Mouse (Mus musculus) kidney, embryonic 16.5 days (tissue): ENCODE measurements around the gene Gm37240. TPM values are rescaled to one million over a fixed set of nuclear protein-coding genes. Genes with fewer than 3 reads are reported as not detected.

Experiments used
- ATAC-seq: fragments of 200-750 bp; cut with Nextera tagmentation; 2 replicates; pipeline ENCODE4 v1.8.0; 2017; ENCODE audit warnings: moderate TSS enrichment; ENCODE audit not compliant: low FRiP score, low TSS enrichment
- H3K27ac ChIP-seq: fragments of 300-500 bp; sonication (generic); 2 replicates; pipeline ENCODE4 v1.5.1; 2014; ENCODE audit warnings: low read length
- H3K27me3 ChIP-seq: fragments of 300-500 bp; sonication (generic); 2 replicates; pipeline ENCODE4 v1.6.1; 2014; ENCODE audit warnings: low read length, control low read depth, mixed read lengths; ENCODE audit not compliant: insufficient read depth
- H3K36me3 ChIP-seq: fragments of 300-500 bp; sonication (generic); 2 replicates; pipeline ENCODE4 v1.6.1; 2014; ENCODE audit warnings: low read length, control low read depth, mixed read lengths; ENCODE audit not compliant: insufficient read depth
- H3K4me1 ChIP-seq: fragments of 300-500 bp; sonication (generic); 2 replicates; pipeline ENCODE4 v1.6.1; 2014; ENCODE audit warnings: low read length, control low read depth, mixed read lengths; ENCODE audit not compliant: insufficient read depth
- H3K4me2 ChIP-seq: fragments of 300-500 bp; sonication (generic); replicated peaks from 2 replicates; pipeline ENCODE4 v1.6.1; 2014; ENCODE audit warnings: low read depth, low read length
- H3K4me3 ChIP-seq: fragments of 300-500 bp; sonication (generic); 2 replicates; pipeline ENCODE4 v1.5.1; 2014; ENCODE audit warnings: mild to moderate bottlenecking, low read length
- H3K9ac ChIP-seq: fragments of 300-500 bp; sonication (generic); replicated peaks from 2 replicates; pipeline ENCODE4 v1.6.1; 2014; ENCODE audit warnings: low read length
- H3K9me3 ChIP-seq: fragments of 300-500 bp; sonication (generic); 2 replicates; pipeline ENCODE4 v1.6.1; 2016; ENCODE audit warnings: low read length, control low read depth
- WGBS: fragments of 180-500 bp; shearing (Covaris S2); extraction: QIAGEN DNeasy Blood & Tissue Kit; methylation state at CpG from one replicate; pipeline ENCODE4 v1.1.7; 2014; 5-methylcytosine and 5-hydroxymethylcytosine counted together
- polyA plus RNA-seq: library from polyadenylated mRNA; unstranded; fragments of >200 nt; fragmentation: Nextera tagmentation; extraction: Ambion mirVana; gene quantifications from 2 replicates; pipeline ENCODE4 v1.2.1, GENCODE M21; 2015

The Gm37240 gene
- polyA plus RNA-seq, 1 experiment from 2014 or later: 8.7 TPM

DNA sequence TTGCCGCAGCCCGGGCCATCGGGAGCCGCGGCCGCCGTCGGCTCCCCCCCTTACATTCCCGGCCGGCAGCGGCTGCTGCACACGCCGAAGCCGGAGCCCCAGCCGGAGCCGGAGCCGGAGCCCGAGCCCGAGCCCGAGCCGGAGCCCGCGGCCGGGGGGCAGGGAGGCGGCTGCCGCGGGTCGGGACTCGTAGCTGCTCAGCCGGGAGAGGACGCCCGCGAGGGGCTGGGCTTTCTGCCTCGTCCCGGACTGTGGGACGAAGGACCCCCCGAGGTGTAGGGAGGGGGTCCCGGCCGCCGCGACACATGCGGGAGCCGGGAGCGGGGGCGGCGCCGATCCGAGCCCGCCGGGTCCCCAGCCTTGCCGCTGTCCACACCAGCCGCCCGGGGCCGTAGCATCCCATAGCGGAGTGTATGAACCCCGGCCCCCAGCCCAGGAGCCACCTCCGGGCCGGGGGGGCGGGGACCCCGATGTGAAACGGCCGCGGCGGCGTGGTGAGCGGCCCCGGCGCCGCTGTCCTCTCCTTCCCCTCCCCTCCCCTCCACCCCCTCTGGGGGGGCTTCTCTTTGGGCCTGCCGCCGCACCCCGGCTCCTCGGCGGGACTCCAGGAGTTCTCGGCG lies 1072.4 kb downstream of the Gm37240 start, which contains the start of gene Fbxw7:
Fbxw7 (plus strand) TSS at position 507 of the 620 bp plus-strand sequence.
- peaks cover 14% of the 10 kb centered on the region for H3K4me1 ChIP-seq
- peak within 1 kb of the TSS; percentile 98 for H3K4me3 ChIP-seq
- no peaks in the 10 kb centered on the region for H3K36me3 ChIP-seq
- WGBS: 1% methylated on average over 57 of the region's 76 CpGs
- H3K27ac ChIP-seq: peak within 1 kb of the TSS; percentile 93
- peak; percentile 69 for ATAC-seq
- peak within 1 kb of the TSS; percentile 86 for H3K4me2 ChIP-seq
- no peaks in the 10 kb centered on the region for H3K27me3 ChIP-seq
- H3K9me3 ChIP-seq: no peaks in the 10 kb centered on the region
- H3K9ac ChIP-seq: peak within 1 kb of the TSS; percentile 83

GRCm38 (mm10) chr3:84814157-84814761 lies 1073.1 kb downstream of the Gm37240 start:
- Histone ChIP-seq H3K36me3 (no peaks in the 10 kb centered on the region), H3K4me2 (peak overlapping the region; percentile 86), H3K4me1 (peaks cover 14% of the 10 kb centered on the region), H3K27ac (peak overlapping the region; percentile 93), H3K9me3 (no peaks in the 10 kb centered on the region), H3K27me3 (no peaks in the 10 kb centered on the region), H3K9ac (peak overlapping the region; percentile 83), H3K4me3 (peak overlapping the region; percentile 98)
- under 1% methylated on average over 58 of the region's 60 CpGs for WGBS
- peak; percentile 97 for ATAC-seq

- peak overlapping the region; percentile 73 for H3K4me2 ChIP-seq
- peaks cover 14% of the 10 kb centered on the region for H3K4me1 ChIP-seq
- ATAC-seq: peak; percentile 33
- peak overlapping the region; percentile 93 for H3K27ac ChIP-seq
- WGBS: under 1% methylated on average over 29 of the region's 29 CpGs
- H3K9ac ChIP-seq: peak overlapping the region; percentile 83
- peak overlapping the region; percentile 98 for H3K4me3 ChIP-seq
- H3K36me3 ChIP-seq: no peaks in the 10 kb centered on the region
- H3K27me3 ChIP-seq: no peaks in the 10 kb centered on the region
- no peaks in the 10 kb centered on the region for H3K9me3 ChIP-seq
Observed at GRCm38 (mm10) chr3:84813436-84814156, 1073.7 kb downstream of the Gm37240 start.

DNA sequence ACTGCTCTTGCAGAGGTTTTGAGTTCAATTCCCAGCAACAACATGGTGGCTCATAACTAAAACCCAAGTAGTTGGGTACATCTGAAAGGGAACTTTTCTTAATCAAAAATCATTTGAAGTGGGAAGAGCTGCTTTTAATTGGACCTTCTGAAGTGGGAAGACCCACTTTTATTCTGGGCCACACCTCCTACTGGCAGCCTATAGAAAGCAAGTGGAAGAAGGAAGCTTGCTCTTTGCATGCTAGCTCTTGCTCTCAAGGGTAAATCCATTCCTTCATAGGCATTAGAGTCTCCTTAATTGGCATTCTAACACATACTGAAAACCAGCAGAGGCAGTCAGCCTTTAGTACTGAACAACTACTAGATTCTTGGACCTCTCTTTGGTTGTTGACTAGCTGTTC lies 1076.5 kb downstream of the Gm37240 start:
- no peaks in the 10 kb centered on the region for H3K27me3 ChIP-seq
- no peak overlapping the region for H3K4me3 ChIP-seq
- no peak overlapping the region for H3K4me2 ChIP-seq
- no peak for ATAC-seq
- H3K9me3 ChIP-seq: no peaks in the 10 kb centered on the region
- peaks cover 7% of the 10 kb centered on the region for H3K4me1 ChIP-seq
- no peak overlapping the region for H3K9ac ChIP-seq
- no peaks in the 10 kb centered on the region for H3K36me3 ChIP-seq
- H3K27ac ChIP-seq: no peak overlapping the region

GRCm38 (mm10) chr3:84808906-84809305 lies 1078.4 kb downstream of the Gm37240 start:
- Histone ChIP-seq H3K4me2 (no peak overlapping the region), H3K36me3 (no peaks in the 10 kb centered on the region), H3K9me3 (no peaks in the 10 kb centered on the region), H3K27me3 (no peaks in the 10 kb centered on the region), H3K4me3 (no peak overlapping the region), H3K4me1 (peaks cover 5% of the 10 kb centered on the region), H3K9ac (no peak overlapping the region), H3K27ac (no peak overlapping the region)
- ATAC-seq: no peak

- ATAC-seq: no peak
Observed at GRCm38 (mm10) chr3:84807826-84808225, 1079.5 kb downstream of the Gm37240 start.

GRCm38 (mm10) chr3:84806206-84806605 lies 1081.1 kb downstream of the Gm37240 start:
- Histone ChIP-seq H3K27me3 (no peaks in the 10 kb centered on the region), H3K36me3 (no peaks in the 10 kb centered on the region), H3K9ac (no peak overlapping the region), H3K9me3 (no peaks in the 10 kb centered on the region), H3K27ac (no peak overlapping the region), H3K4me2 (no peak overlapping the region), H3K4me3 (no peak overlapping the region), H3K4me1 (no peaks in the 10 kb centered on the region)
- 67% methylated on average over 2 of the region's 2 CpGs for WGBS
- ATAC-seq: no peak

More at GRCm38 (mm10) chr3:84807826-84808225, 1079.5 kb downstream of the Gm37240 start:
- H3K4me1 ChIP-seq: peaks cover under 1% of the 10 kb centered on the region; the same call in 1 of the 2 replicates
- H3K4me2 ChIP-seq: no peak overlapping the region
- no peaks in the 10 kb centered on the region for H3K36me3 ChIP-seq
- WGBS: 67% methylated on average over 3 of the region's 3 CpGs
- no peaks in the 10 kb centered on the region for H3K9me3 ChIP-seq
- H3K9ac ChIP-seq: no peak overlapping the region
- no peaks in the 10 kb centered on the region for H3K27me3 ChIP-seq
- no peak overlapping the region for H3K27ac ChIP-seq
- no peak overlapping the region for H3K4me3 ChIP-seq

- no peak overlapping the region for H3K4me2 ChIP-seq
- no peaks in the 10 kb centered on the region for H3K36me3 ChIP-seq
- no peak overlapping the region for H3K4me3 ChIP-seq
- 59% methylated on average over 9 of the region's 9 CpGs for WGBS
- H3K27me3 ChIP-seq: no peaks in the 10 kb centered on the region
- no peaks in the 10 kb centered on the region for H3K9me3 ChIP-seq
- no peak for ATAC-seq
- no peaks in the 10 kb centered on the region for H3K4me1 ChIP-seq
- no peak overlapping the region for H3K27ac ChIP-seq
- no peak overlapping the region for H3K9ac ChIP-seq
Observed at GRCm38 (mm10) chr3:84804036-84804435, 1083.3 kb downstream of the Gm37240 start.

GRCm38 (mm10) chr3:84787914-84788313 lies 1099.4 kb downstream of the Gm37240 start:
- H3K4me2 ChIP-seq: no peak overlapping the region
- H3K36me3 ChIP-seq: no peaks in the 10 kb centered on the region
- H3K9ac ChIP-seq: no peak overlapping the region
- H3K27ac ChIP-seq: no peak overlapping the region
- 89% methylated on average over 4 of the region's 4 CpGs for WGBS
- H3K9me3 ChIP-seq: peaks cover 3% of the 10 kb centered on the region
- no peak overlapping the region for H3K4me3 ChIP-seq
- H3K27me3 ChIP-seq: no peaks in the 10 kb centered on the region
- ATAC-seq: no peak
- H3K4me1 ChIP-seq: no peaks in the 10 kb centered on the region

GRCm38 (mm10) chr3:84776084-84776483 lies 1111.2 kb downstream of the Gm37240 start:
- Histone ChIP-seq H3K4me1 (no peaks in the 10 kb centered on the region), H3K36me3 (no peaks in the 10 kb centered on the region), H3K9ac (no peak overlapping the region), H3K27ac (no peak overlapping the region), H3K27me3 (no peaks in the 10 kb centered on the region), H3K4me2 (no peak overlapping the region), H3K9me3 (no peaks in the 10 kb centered on the region), H3K4me3 (no peak overlapping the region)
- WGBS: 79% methylated on average over 1 of the region's 1 CpGs
- no peak for ATAC-seq
